Mouse (Mus musculus): ENCODE results near the gene Dlgap4. TPM values are rescaled to one million over a fixed set of nuclear protein-coding genes. Genes with fewer than 3 reads are reported as not detected.
A peak's percentile ranks its signal among the peaks of the same experiment; 100 is the strongest.

The Dlgap4 gene
- total and polyA plus RNA-seq, 3 experiments: 10.4 to 39.6 TPM; not detected in 1

GRCm38 (mm10) chr2:156781281-156781680 lies 167.8 kb downstream of the Dlgap4 start:
- H3K36me3 ChIP-seq (ENCODE audit: control insufficient read depth in 1 of 2, insufficient read depth in 2 of 2, low read length in 2 of 2): peaks cover 0 to 33% of the 10 kb centered on the region in 2 experiments; a peak in 2 of 4 replicates
- peak; percentile 50 for DNase-seq (ENCODE audit: low read depth, low spot score)
- H3K27me3 ChIP-seq (ENCODE audit: control insufficient read depth in 1 of 2, insufficient read depth in 2 of 2, low read length in 2 of 2): no peaks in the 10 kb centered on the region
- no peaks in the 10 kb centered on the region for H3K79me2 ChIP-seq (ENCODE audit: control insufficient read depth, insufficient read depth, low read length, poor library complexity)
- H3K27ac ChIP-seq (ENCODE audit: control insufficient read depth, low read depth, low read length): peak overlapping the region; percentile 96
- H3K9ac ChIP-seq (ENCODE audit: control insufficient read depth, low read depth, low read length, poor library complexity, severe bottlenecking): peak overlapping the region; percentile 34
- H3K4me1 ChIP-seq (ENCODE audit: control insufficient read depth in 1 of 2, insufficient read depth in 2 of 2, low read length in 2 of 2): peaks cover 19 to 54% of the 10 kb centered on the region in 2 experiments
- no peaks in the 10 kb centered on the region for H3K9me3 ChIP-seq (replicated peaks; ENCODE audit: insufficient read depth, low read length)
- peak overlapping the region; percentile 12 to 22; a peak in 2 of 4 replicates for H3K4me3 ChIP-seq (ENCODE audit: control insufficient read depth in 1 of 2, insufficient read depth in 1 of 2, low read depth in 2 of 2, low read length in 2 of 2)
- no peak for TF ChIP-seq MAX (IDR thresholded peaks at IDR 0.05; ENCODE audit: low read length)
- TF ChIP-seq POLR2AphosphoS5 (IDR thresholded peaks at IDR 0.05; ENCODE audit: borderline replicate concordance, low read depth, low read length): no peak
- TF ChIP-seq BHLHE40 (IDR thresholded peaks at IDR 0.05; ENCODE audit: borderline replicate concordance, low read depth, low read length): no peak
- no peak for TF ChIP-seq POLR2A (IDR thresholded peaks at IDR 0.05; ENCODE audit: control insufficient read depth in 1 of 2, insufficient read depth in 1 of 2, low read depth in 1 of 2, low read length in 2 of 2, poor library complexity in 1 of 2)
- TF ChIP-seq EP300 (IDR thresholded peaks at IDR 0.05; ENCODE audit: low read depth in 1 of 2, low read length in 2 of 2): no peak
- TF ChIP-seq E2F4 (IDR thresholded peaks at IDR 0.05; ENCODE audit: borderline replicate concordance, low read depth, low read length): no peak
- TF ChIP-seq MYC (IDR thresholded peaks at IDR 0.05; ENCODE audit: low read depth, low read length): no peak
- no peak for TF ChIP-seq ETS1 (IDR thresholded peaks at IDR 0.05; ENCODE audit: low read depth, low read length)
- no peak for TF ChIP-seq GATA1 (IDR thresholded peaks at IDR 0.05; ENCODE audit: low read depth, low read length)
- no peak for TF ChIP-seq MAFK (IDR thresholded peaks at IDR 0.05; ENCODE audit: borderline replicate concordance, low read depth, low read length)
- no peak for TF ChIP-seq HCFC1 (IDR thresholded peaks at IDR 0.05; ENCODE audit: low read depth, low read length)

- TF ChIP-seq SIN3A (IDR thresholded peaks at IDR 0.05; ENCODE audit: low read length): no peak; the same call in 1 of the 2 replicates
- TF ChIP-seq CHD1 (IDR thresholded peaks at IDR 0.05; ENCODE audit: low read depth, low read length): no peak
- peak; percentile 66; the same call in 1 of the 2 replicates for TF ChIP-seq ETS1 (IDR thresholded peaks at IDR 0.05; ENCODE audit: low read depth, low read length)
- no peak for TF ChIP-seq USF1 (IDR thresholded peaks at IDR 0.05; ENCODE audit: low read depth, low read length)
- TF ChIP-seq HCFC1 (IDR thresholded peaks at IDR 0.05; ENCODE audit: low read depth, low read length): no peak
- peak; percentile 52; the same call in 1 of the 2 replicates for TF ChIP-seq TCF12 (IDR thresholded peaks at IDR 0.05; ENCODE audit: low read depth, low read length)
- peak; percentile 38; the same call in 1 of the 2 replicates for TF ChIP-seq RCOR1 (IDR thresholded peaks at IDR 0.05; ENCODE audit: low read depth, low read length)
- TF ChIP-seq RAD21 (IDR thresholded peaks at IDR 0.05; ENCODE audit: low read depth, low read length): peak; percentile 23
- TF ChIP-seq MEF2A (IDR thresholded peaks at IDR 0.05; ENCODE audit: extremely low read depth, insufficient replicate concordance, low read depth, low read length, poor library complexity, severe bottlenecking): no peak
- no peak for TF ChIP-seq NRF1 (IDR thresholded peaks at IDR 0.05; ENCODE audit: insufficient read depth, low read depth, low read length, poor library complexity, severe bottlenecking)
- TF ChIP-seq MAZ (IDR thresholded peaks at IDR 0.05; ENCODE audit: low read depth, low read length): peak; percentile 30; the same call in 1 of the 2 replicates
- TF ChIP-seq MYC (IDR thresholded peaks at IDR 0.05; ENCODE audit: low read depth, low read length): 0 out of 2 replicates have a peak, but pooled peaks have one; percentile 5
- peak; percentile 21 to 57 (median 28); a peak in 5 of 6 replicates for TF ChIP-seq CTCF (IDR thresholded peaks at IDR 0.05 in 2 of 3, conservative IDR thresholded peaks at IDR 0.05 in 1 of 3; ENCODE audit: control insufficient read depth in 1 of 3, insufficient read depth in 1 of 3, low read depth in 2 of 3, low read length in 3 of 3, poor library complexity in 1 of 3, severe bottlenecking in 1 of 3)
- TF ChIP-seq ZC3H11A (IDR thresholded peaks at IDR 0.05; ENCODE audit: low read depth, low read length): no peak
- peak; percentile 82 for TF ChIP-seq TAL1 (IDR thresholded peaks at IDR 0.05; ENCODE audit: low read length)
- TF ChIP-seq UBTF (IDR thresholded peaks at IDR 0.05; ENCODE audit: borderline replicate concordance, insufficient read depth, low read depth, low read length): no peak
- no peak for TF ChIP-seq ZKSCAN1 (IDR thresholded peaks at IDR 0.05; ENCODE audit: low read depth, low read length)
- TF ChIP-seq EP300 (IDR thresholded peaks at IDR 0.05; ENCODE audit: low read depth in 1 of 2, low read length in 2 of 2): peak; percentile 66 to 83
- peak; percentile 74; the same call in 1 of the 2 replicates for TF ChIP-seq BHLHE40 (IDR thresholded peaks at IDR 0.05; ENCODE audit: borderline replicate concordance, low read depth, low read length)
- TF ChIP-seq MAX (IDR thresholded peaks at IDR 0.05; ENCODE audit: low read length): no peak
- no peak for TF ChIP-seq GATA1 (IDR thresholded peaks at IDR 0.05; ENCODE audit: low read depth, low read length)
- Histone ChIP-seq H3K27ac (ENCODE audit: control insufficient read depth, low read depth, low read length) (peak overlapping the region; percentile 96), H3K27me3 (ENCODE audit: control insufficient read depth in 1 of 2, insufficient read depth in 2 of 2, low read length in 2 of 2) (no peaks in the 10 kb centered on the region), H3K4me3 (ENCODE audit: control insufficient read depth in 1 of 2, insufficient read depth in 1 of 2, low read depth in 2 of 2, low read length in 2 of 2) (no peak overlapping the region), H3K79me2 (ENCODE audit: control insufficient read depth, insufficient read depth, low read length, poor library complexity) (no peaks in the 10 kb centered on the region), H3K9ac (ENCODE audit: control insufficient read depth, low read depth, low read length, poor library complexity, severe bottlenecking) (peak overlapping the region; percentile 51), H3K9me3 (replicated peaks; ENCODE audit: insufficient read depth, low read length) (no peaks in the 10 kb centered on the region), H3K36me3 (ENCODE audit: control insufficient read depth in 1 of 2, insufficient read depth in 2 of 2, low read length in 2 of 2) (peaks cover 0 to 31% of the 10 kb centered on the region in 2 experiments; a peak in 2 of 4 replicates), H3K4me1 (ENCODE audit: control insufficient read depth in 1 of 2, insufficient read depth in 2 of 2, low read length in 2 of 2) (peaks cover 19 to 52% of the 10 kb centered on the region in 2 experiments)
- peak; percentile 75 for DNase-seq (ENCODE audit: low read depth, low spot score)
Observed at GRCm38 (mm10) chr2:156781836-156782480, 168.5 kb downstream of the Dlgap4 start.
